Mouse (Mus musculus): ENCODE data around the gene Slc10a1. TPM values are rescaled to one million over a fixed set of nuclear protein-coding genes. Genes with fewer than 3 reads are reported as not detected.

Gene Slc10a1
- polyA plus RNA-seq, 1 experiment from 2014 or later: 0.47 TPM

DNA sequence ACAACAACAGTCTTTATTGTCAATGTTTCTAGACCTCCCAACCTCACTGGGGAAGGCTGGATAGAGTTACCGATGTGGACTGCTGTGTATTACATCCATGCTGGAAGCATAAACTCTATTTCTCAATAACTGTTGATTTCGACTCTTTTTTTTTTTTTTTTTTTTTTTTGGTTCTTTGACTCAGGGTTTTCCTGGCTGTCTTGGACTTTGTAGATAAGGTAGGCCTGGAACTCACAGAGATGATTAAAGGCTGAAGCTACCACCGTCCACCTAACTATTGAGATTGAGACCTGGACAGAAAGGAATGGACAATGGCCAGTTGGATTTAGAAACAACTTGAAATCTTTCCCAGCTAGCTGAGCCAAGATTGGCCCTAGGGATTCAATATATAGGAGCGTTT lies 24.3 kb downstream of the Slc10a1 start:
- WGBS: 93% methylated on average over 4 of the region's 4 CpGs
- H3K27ac ChIP-seq (replicated peaks; ENCODE audit: low read depth, low read length): no peak overlapping the region
- no peaks in the 10 kb centered on the region for H3K4me1 ChIP-seq (ENCODE audit: control insufficient read depth, insufficient read depth, low read length)
- no peak overlapping the region for H3K4me2 ChIP-seq (ENCODE audit: low read depth, severe bottlenecking)
- H3K4me3 ChIP-seq (ENCODE audit: low read depth, low read length): no peak overlapping the region
- peaks cover 15% of the 10 kb centered on the region for H3K36me3 ChIP-seq (ENCODE audit: control insufficient read depth, insufficient read depth, low read length)
- H3K27me3 ChIP-seq (ENCODE audit: control insufficient read depth, insufficient read depth, low read length): no peaks in the 10 kb centered on the region
- no peak overlapping the region for H3K9ac ChIP-seq (ENCODE audit: low read length)
- ATAC-seq (ENCODE audit: insufficient number of reproducible peaks, low FRiP score, low TSS enrichment, low read depth) (no peak), DNase-seq (ENCODE audit: low spot score) (no peak)
- no peaks in the 10 kb centered on the region for H3K9me3 ChIP-seq (ENCODE audit: control insufficient read depth, low read length)

DNA sequence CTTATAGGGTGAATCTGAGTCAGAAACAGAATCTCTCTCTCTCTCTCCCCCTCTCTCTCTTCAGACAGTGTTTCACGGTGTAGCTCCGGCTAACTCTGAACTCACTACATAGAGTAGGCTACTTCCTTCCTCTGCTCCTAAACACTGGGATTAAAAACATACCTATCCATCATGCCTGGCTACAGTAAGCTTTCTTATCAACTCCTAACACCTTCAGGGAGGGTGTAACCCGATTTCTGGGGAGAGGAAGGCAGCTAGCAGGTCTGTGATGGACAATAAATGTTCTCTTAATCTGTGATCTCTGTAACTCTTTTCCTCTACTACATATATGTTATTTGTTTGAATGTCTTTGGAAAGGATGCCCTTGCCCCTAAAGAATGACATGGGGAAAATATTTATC lies 25.1 kb downstream of the Slc10a1 start:
- 79% methylated on average over 3 of the region's 3 CpGs for WGBS
- DNase-seq (ENCODE audit: low spot score): no peak
- Histone ChIP-seq H3K27me3 (ENCODE audit: control insufficient read depth, insufficient read depth, low read length) (no peaks in the 10 kb centered on the region), H3K9me3 (ENCODE audit: control insufficient read depth, low read length) (no peaks in the 10 kb centered on the region), H3K27ac (replicated peaks; ENCODE audit: low read depth, low read length) (no peak overlapping the region), H3K4me2 (ENCODE audit: low read depth, severe bottlenecking) (no peak overlapping the region), H3K36me3 (ENCODE audit: control insufficient read depth, insufficient read depth, low read length) (peaks cover 13% of the 10 kb centered on the region), H3K4me1 (ENCODE audit: control insufficient read depth, insufficient read depth, low read length) (no peaks in the 10 kb centered on the region), H3K9ac (ENCODE audit: low read length) (no peak overlapping the region), H3K4me3 (ENCODE audit: low read depth, low read length) (no peak overlapping the region)
- ATAC-seq (ENCODE audit: insufficient number of reproducible peaks, low FRiP score, low TSS enrichment, low read depth): no peak

- no peak overlapping the region for H3K4me3 ChIP-seq (ENCODE audit: low read depth, low read length)
- H3K9ac ChIP-seq (ENCODE audit: low read length): no peak overlapping the region
- no peaks in the 10 kb centered on the region; the same call in 1 of the 2 replicates for H3K36me3 ChIP-seq (ENCODE audit: control insufficient read depth, insufficient read depth, low read length)
- H3K27ac ChIP-seq (replicated peaks; ENCODE audit: low read depth, low read length): no peak overlapping the region
- no peak for DNase-seq (ENCODE audit: low spot score)
- no peaks in the 10 kb centered on the region for H3K9me3 ChIP-seq (ENCODE audit: control insufficient read depth, low read length)
- 94% methylated on average over 3 of the region's 3 CpGs for whole genome bisulfite sequencing
- ATAC-seq (ENCODE audit: insufficient number of reproducible peaks, low FRiP score, low TSS enrichment, low read depth): no peak
- no peaks in the 10 kb centered on the region for H3K27me3 ChIP-seq (ENCODE audit: control insufficient read depth, insufficient read depth, low read length)
- no peak overlapping the region for H3K4me2 ChIP-seq (ENCODE audit: low read depth, severe bottlenecking)
- no peaks in the 10 kb centered on the region for H3K4me1 ChIP-seq (ENCODE audit: control insufficient read depth, insufficient read depth, low read length)
Observed at GRCm38 (mm10) chr12:80941886-80942285, 26.6 kb downstream of the Slc10a1 start.

GRCm38 (mm10) chr12:80939165-80939564 lies 29.3 kb downstream of the Slc10a1 start:
- H3K36me3 ChIP-seq (ENCODE audit: control insufficient read depth, insufficient read depth, low read length): no peaks in the 10 kb centered on the region
- no peaks in the 10 kb centered on the region for H3K9me3 ChIP-seq (ENCODE audit: control insufficient read depth, low read length)
- no peak overlapping the region for H3K27ac ChIP-seq (replicated peaks; ENCODE audit: low read depth, low read length)
- no peak overlapping the region for H3K9ac ChIP-seq (ENCODE audit: low read length)
- WGBS: 79% methylated on average over 4 of the region's 4 CpGs
- no peaks in the 10 kb centered on the region for H3K4me1 ChIP-seq (ENCODE audit: control insufficient read depth, insufficient read depth, low read length)
- no peak for ATAC-seq (ENCODE audit: insufficient number of reproducible peaks, low FRiP score, low TSS enrichment, low read depth)
- no peak for DNase-seq (ENCODE audit: low spot score)
- H3K27me3 ChIP-seq (ENCODE audit: control insufficient read depth, insufficient read depth, low read length): no peaks in the 10 kb centered on the region
- H3K4me3 ChIP-seq (ENCODE audit: low read depth, low read length): no peak overlapping the region
- no peak overlapping the region for H3K4me2 ChIP-seq (ENCODE audit: low read depth, severe bottlenecking)

DNA sequence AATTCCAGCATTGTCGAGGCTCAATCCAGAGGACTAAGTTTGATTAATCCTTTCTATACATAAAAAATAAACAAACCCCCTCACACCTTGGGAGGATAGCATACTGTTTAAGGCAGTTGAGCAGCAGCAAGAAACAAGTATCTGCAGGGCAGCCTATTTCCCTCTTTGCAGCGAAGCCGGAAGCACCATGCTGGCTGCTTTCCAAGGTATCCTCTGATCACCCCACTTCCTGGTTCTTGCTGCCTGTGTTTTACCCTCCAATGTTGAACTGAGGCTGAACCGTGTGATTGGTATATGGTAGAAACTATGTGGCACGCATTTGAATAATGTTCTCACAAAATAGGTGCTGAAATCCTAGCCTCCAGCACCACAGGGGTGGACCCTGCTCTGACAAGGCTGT lies 29.9 kb downstream of the Slc10a1 start:
- DNase-seq (ENCODE audit: low spot score) (no peak), ATAC-seq (ENCODE audit: insufficient number of reproducible peaks, low FRiP score, low TSS enrichment, low read depth) (no peak)
- H3K4me2 ChIP-seq (ENCODE audit: low read depth, severe bottlenecking): no peak overlapping the region
- 66% methylated on average over 5 of the region's 5 CpGs for WGBS
- H3K4me3 ChIP-seq (ENCODE audit: low read depth, low read length): no peak overlapping the region
- H3K36me3 ChIP-seq (ENCODE audit: control insufficient read depth, insufficient read depth, low read length): no peaks in the 10 kb centered on the region
- no peaks in the 10 kb centered on the region for H3K4me1 ChIP-seq (ENCODE audit: control insufficient read depth, insufficient read depth, low read length)
- H3K9me3 ChIP-seq (ENCODE audit: control insufficient read depth, low read length): no peaks in the 10 kb centered on the region
- no peaks in the 10 kb centered on the region for H3K27me3 ChIP-seq (ENCODE audit: control insufficient read depth, insufficient read depth, low read length)
- no peak overlapping the region for H3K9ac ChIP-seq (ENCODE audit: low read length)
- no peak overlapping the region for H3K27ac ChIP-seq (replicated peaks; ENCODE audit: low read depth, low read length)

DNA sequence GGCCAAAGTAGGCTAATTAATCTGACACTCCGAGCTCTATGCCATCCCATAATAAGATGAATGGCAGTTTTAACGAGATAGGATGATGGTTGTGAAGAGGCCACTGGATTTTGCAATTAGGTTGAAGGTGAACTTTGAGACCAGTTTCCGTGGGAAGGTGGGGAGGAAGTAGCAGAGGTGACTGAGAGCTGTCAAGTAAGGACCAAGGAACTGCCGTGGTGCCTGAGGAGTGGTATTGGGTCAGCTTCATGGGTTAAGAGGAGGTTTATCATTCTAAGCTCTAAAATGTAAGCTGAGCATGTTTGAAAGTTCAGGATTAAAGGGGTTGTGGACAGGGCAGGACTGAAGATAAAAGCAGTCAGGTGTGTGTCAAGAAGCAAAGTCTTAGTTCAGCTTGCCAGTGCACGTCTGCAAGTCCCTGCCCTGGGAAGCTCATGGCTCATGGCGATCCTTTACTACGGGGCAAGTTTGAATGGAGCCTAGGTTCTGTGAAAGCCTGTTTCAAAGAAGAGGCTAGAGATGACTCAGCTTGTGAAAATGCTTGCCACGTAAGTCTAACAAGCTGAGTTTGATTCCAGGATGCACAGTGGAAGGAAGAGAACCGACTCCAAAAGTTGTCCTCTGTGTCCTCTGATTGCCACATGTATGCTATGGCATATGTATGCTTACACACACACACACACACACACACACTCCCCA lies 31.0 kb downstream of the Slc10a1 start:
- Histone ChIP-seq H3K27me3 (ENCODE audit: control insufficient read depth, insufficient read depth, low read length) (no peaks in the 10 kb centered on the region), H3K27ac (replicated peaks; ENCODE audit: low read depth, low read length) (no peak overlapping the region), H3K9ac (ENCODE audit: low read length) (no peak overlapping the region), H3K4me3 (ENCODE audit: low read depth, low read length) (no peak overlapping the region), H3K4me2 (ENCODE audit: low read depth, severe bottlenecking) (no peak overlapping the region), H3K9me3 (ENCODE audit: control insufficient read depth, low read length) (no peaks in the 10 kb centered on the region), H3K4me1 (ENCODE audit: control insufficient read depth, insufficient read depth, low read length) (no peaks in the 10 kb centered on the region), H3K36me3 (ENCODE audit: control insufficient read depth, insufficient read depth, low read length) (no peaks in the 10 kb centered on the region)
- WGBS: 76% methylated on average over 9 of the region's 9 CpGs
- ATAC-seq (ENCODE audit: insufficient number of reproducible peaks, low FRiP score, low TSS enrichment, low read depth) (no peak), DNase-seq (ENCODE audit: low spot score) (no peak)

GRCm38 (mm10) chr12:80936751-80937150 lies 31.8 kb downstream of the Slc10a1 start:
- H3K9me3 ChIP-seq (ENCODE audit: control insufficient read depth, low read length): no peaks in the 10 kb centered on the region
- no peak overlapping the region for H3K9ac ChIP-seq (ENCODE audit: low read length)
- ATAC-seq (ENCODE audit: insufficient number of reproducible peaks, low FRiP score, low TSS enrichment, low read depth) (no peak), DNase-seq (ENCODE audit: low spot score) (no peak)
- WGBS: 64% methylated on average over 2 of the region's 2 CpGs
- no peak overlapping the region for H3K4me2 ChIP-seq (ENCODE audit: low read depth, severe bottlenecking)
- H3K4me3 ChIP-seq (ENCODE audit: low read depth, low read length): no peak overlapping the region
- H3K4me1 ChIP-seq (ENCODE audit: control insufficient read depth, insufficient read depth, low read length): no peaks in the 10 kb centered on the region
- H3K27ac ChIP-seq (replicated peaks; ENCODE audit: low read depth, low read length): no peak overlapping the region
- no peaks in the 10 kb centered on the region for H3K36me3 ChIP-seq (ENCODE audit: control insufficient read depth, insufficient read depth, low read length)
- H3K27me3 ChIP-seq (ENCODE audit: control insufficient read depth, insufficient read depth, low read length): no peaks in the 10 kb centered on the region

- Histone ChIP-seq H3K9me3 (ENCODE audit: control insufficient read depth, low read length) (no peaks in the 10 kb centered on the region), H3K27ac (replicated peaks; ENCODE audit: low read depth, low read length) (no peak overlapping the region), H3K4me1 (ENCODE audit: control insufficient read depth, insufficient read depth, low read length) (no peaks in the 10 kb centered on the region), H3K36me3 (ENCODE audit: control insufficient read depth, insufficient read depth, low read length) (no peaks in the 10 kb centered on the region), H3K27me3 (ENCODE audit: control insufficient read depth, insufficient read depth, low read length) (no peaks in the 10 kb centered on the region), H3K4me2 (ENCODE audit: low read depth, severe bottlenecking) (no peak overlapping the region), H3K9ac (ENCODE audit: low read length) (no peak overlapping the region), H3K4me3 (ENCODE audit: low read depth, low read length) (no peak overlapping the region)
- ATAC-seq (ENCODE audit: insufficient number of reproducible peaks, low FRiP score, low TSS enrichment, low read depth) (no peak), DNase-seq (ENCODE audit: low spot score) (no peak)
- WGBS: 96% methylated on average over 1 of the region's 1 CpGs
Observed at GRCm38 (mm10) chr12:80932865-80933264, 35.6 kb downstream of the Slc10a1 start.

Measured in limb, embryonic 11.5 days (tissue).